Mouse (Mus musculus): Measurements from ENCODE around the gene Gpr180. TPM values are rescaled to one million over a fixed set of nuclear protein-coding genes. Genes with fewer than 3 reads are reported as not detected.

Gpr180 gene
- 2.6 and 3.4 TPM in 2 replicates for total RNA-seq (2023)

DNA sequence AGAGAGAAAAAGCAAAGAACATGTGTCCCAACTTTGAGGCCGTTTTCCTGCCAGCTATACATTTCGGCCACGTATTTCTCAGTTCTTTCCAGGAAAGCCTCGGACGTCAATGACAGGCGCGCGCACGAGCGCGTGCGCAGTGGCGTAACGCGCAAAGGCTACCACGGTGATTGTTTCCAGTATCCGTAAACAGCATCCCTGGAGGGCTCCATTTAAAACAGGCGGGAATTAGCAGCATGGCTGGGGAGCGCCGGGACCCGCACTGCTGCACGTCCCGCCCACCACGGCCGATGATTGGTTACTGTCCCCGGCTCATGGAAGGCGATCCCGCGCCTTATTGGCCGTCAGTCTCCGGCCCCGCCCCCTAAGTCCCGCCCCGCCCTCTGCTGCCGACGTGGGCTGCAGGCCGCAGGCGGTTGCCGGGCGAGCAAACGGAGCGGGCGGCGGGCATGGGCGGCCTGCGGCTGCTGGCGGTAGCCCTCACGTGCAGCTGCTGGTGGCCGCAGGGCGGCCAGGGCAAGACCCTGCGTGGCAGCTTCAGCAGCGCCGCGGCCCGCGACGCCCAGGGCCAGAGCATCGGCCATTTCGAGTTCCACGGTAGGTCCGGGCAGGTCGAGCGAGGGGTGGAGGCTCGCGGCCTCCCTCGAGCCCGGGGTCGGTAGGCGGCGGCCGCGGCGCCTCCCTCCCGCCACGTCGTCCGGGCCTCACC lies at the start of gene Gpr180:
Gpr180 (plus strand) TSS at position 415 of the 709 bp plus-strand sequence.

DNA sequence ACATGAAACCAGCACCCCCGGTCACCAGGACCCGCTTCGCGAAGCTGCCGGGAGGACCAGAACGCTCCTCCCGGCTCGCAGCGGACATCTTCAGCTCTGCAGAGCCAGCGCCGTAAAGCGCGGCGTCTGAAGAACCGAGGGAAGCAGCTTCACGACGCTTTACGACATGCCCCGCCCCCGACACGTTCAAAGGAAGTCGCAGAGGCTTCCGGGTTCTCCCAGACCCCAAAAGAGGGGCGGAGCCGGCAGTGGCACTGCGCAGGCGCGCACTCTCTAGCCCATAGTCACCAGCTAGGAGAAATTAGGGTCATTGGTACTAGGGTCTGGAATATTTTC lies 4.3 kb upstream of the Gpr180 start, which contains the start of gene Tgds:
Tgds (minus strand) TSS at position 114 of the 336 bp plus-strand sequence.

Other genes starting within 250 kb of the Gpr180 start
- not detected in 2 replicates for gene Dct, start 84.9 kb upstream of the Gpr180 start, total RNA-seq (2023)
- gene Tgds, start 4.4 kb upstream of the Gpr180 start, total RNA-seq (2023): 15.2 and 19.5 TPM in 2 replicates
- not detected in 2 replicates for gene Sox21, start 99.9 kb downstream of the Gpr180 start, total RNA-seq (2023)
- gene Gm9376, start 129.8 kb downstream of the Gpr180 start, total RNA-seq (2023): not detected in 2 replicates